Mouse (Mus musculus) adrenal gland, adult 8-10 months (tissue): ENCODE measurements around the gene Igsf21. TPM values are rescaled to one million over a fixed set of nuclear protein-coding genes. Genes with fewer than 3 reads are reported as not detected.

Source experiments
- DNase-seq: peaks from one replicate; pipeline ENCODE4 v3.0.0; 2022
- total RNA-seq, 4 experiments: library from RNA; stranded (reverse); gene quantifications; 2 replicates each; pipeline ENCODE4 v1.2.4; 2022

Gene Igsf21
- total RNA-seq, 4 experiments from 2014 or later: 0.46 to 1.7 (median 1.2) TPM

- no peak for DNase-seq
Observed at GRCm38 (mm10) chr4:140192276-140193002, 54.1 kb downstream of the Igsf21 start.

GRCm38 (mm10) chr4:140189601-140190000, 57.0 kb downstream of the Igsf21 start:
- DNase-seq: no peak

GRCm38 (mm10) chr4:140188626-140189025, 58.0 kb downstream of the Igsf21 start:
- DNase-seq: no peak

- no peak for DNase-seq
Observed at GRCm38 (mm10) chr4:140187404-140188145, 59.0 kb downstream of the Igsf21 start.

DNA sequence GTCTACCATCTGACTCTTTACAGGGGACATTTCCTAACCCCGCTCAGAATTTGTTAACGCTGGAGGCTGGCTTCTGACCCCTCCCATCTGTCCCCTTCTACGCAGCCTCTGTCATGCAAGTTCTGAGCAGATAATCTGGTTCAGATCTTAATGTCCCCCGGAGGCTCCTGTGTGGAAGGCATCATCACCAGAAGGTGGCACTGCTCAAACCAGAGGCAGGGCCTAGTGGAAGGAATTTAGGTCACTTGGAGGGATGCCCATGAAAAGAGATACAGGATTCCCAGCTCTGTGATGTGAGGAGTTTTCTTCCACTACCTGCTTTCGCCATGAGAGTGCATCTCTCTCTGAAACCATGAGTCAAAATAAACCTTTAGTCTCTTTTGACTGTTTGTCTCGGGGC, 67.0 kb downstream of the Igsf21 start:
- no peak for DNase-seq

DNA sequence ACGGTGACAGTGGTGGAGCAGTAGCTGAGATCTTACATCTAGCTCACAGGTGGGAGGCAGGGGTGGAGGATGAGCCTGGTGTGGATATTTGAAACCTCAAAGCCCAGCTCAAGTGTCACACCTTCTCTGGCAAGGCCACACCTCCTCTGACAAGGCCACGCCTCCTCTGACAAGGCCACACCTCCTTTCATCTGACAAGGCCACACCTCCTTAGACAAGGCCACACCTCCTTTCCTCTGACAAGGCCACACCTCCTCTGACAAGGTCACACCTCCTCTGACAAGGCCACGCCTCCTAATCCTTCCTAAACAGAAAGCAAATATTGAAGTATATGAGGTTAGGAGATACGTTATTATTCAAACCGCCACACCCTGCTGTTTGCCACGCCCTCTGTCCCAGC, 69.5 kb downstream of the Igsf21 start:
- no peak for DNase-seq

GRCm38 (mm10) chr4:140173746-140174399, 72.7 kb downstream of the Igsf21 start:
- no peak for DNase-seq

- DNase-seq: no peak
Observed at GRCm38 (mm10) chr4:140173084-140173483, 73.5 kb downstream of the Igsf21 start.

DNA sequence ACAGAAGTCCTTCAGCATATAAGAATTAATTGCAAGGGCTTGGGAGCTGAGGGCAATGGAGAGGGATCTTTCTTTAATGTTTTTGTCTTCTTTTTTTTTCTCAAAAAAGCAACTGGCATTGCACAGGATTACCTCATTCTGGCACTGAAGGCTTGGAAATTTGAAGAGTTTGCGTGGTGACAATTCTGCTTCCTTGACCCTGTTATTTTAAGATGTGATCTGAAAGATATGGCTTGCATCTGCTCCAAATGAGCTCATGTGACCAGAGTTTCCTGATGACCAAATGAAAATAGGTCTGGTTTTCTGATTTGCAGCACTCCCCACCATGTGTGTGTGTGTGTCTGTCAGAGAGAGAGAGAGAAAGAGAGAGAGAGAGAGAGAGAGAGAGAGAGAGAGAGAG, 74.7 kb downstream of the Igsf21 start:
- no peak for DNase-seq

GRCm38 (mm10) chr4:140171189-140171588, 75.4 kb downstream of the Igsf21 start:
- DNase-seq: no peak

DNA sequence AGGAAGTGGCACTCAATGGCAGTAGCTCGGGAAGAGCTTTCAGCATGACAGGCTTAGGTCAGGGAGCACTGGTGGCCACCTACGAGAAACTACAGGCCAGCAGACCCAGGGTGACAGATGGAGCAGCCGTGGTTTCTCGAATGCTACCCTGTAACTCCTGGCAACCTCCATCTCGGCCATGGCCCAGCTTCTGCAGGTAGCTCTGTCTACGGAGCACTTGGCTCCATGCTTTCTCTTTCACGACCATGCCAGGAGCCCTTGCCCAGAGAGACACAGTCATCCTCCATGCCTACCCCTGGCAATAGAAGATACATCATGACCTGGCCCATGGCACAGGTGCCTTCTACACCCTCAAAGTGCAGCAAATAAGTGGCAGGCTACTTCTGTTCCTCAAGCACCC, 80.7 kb downstream of the Igsf21 start:
- no peak for DNase-seq

- DNase-seq: no peak
Observed at GRCm38 (mm10) chr4:140164662-140165061, 81.9 kb downstream of the Igsf21 start.

DNA sequence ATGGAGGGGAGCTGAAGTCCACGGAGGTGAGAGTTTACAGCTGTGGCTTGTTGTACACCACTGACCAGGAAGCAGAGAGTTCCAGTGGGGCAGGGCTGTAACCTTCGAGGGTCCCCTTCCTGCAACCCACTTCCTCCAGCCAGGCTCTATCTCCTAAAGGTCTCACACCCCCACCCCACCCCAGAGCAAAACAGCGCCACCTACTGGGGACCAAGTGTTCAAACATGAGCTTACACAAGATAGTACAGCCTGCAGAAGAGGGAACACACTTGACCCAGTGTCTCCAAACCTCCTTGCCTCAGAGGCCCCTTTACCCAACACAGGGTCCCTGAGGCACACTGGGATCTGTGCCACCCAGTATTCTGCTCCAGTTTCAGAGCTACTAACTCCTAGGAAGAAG, 87.0 kb downstream of the Igsf21 start:
- no peak for DNase-seq

GRCm38 (mm10) chr4:140154899-140155463, 91.6 kb downstream of the Igsf21 start:
- DNase-seq: no peak

GRCm38 (mm10) chr4:140154484-140154883, 92.1 kb downstream of the Igsf21 start:
- DNase-seq: no peak

DNA sequence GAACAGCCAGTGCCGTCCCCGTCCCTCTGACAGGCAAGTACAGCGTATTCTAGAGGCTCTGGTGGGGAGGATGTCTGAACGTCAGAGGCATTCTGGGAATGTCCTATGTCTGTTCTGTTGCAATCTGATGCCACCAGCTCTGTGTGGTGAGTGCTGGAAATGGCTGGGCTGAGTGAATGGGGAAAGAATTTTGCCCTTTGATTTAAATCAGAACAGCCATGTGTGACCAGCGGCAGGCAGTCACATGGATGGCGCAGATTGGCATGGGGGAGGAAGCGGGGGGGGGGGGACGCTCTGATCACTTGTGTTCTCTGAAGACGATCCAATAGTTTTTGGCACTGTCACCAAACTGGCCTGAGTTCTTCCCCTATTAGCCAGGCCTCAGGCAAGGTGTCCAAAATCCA, 92.9 kb downstream of the Igsf21 start:
- DNase-seq: no peak

- DNase-seq: no peak
Observed at GRCm38 (mm10) chr4:140153101-140153500, 93.5 kb downstream of the Igsf21 start.

GRCm38 (mm10) chr4:140149706-140150105, 96.9 kb downstream of the Igsf21 start:
- DNase-seq: no peak

DNA sequence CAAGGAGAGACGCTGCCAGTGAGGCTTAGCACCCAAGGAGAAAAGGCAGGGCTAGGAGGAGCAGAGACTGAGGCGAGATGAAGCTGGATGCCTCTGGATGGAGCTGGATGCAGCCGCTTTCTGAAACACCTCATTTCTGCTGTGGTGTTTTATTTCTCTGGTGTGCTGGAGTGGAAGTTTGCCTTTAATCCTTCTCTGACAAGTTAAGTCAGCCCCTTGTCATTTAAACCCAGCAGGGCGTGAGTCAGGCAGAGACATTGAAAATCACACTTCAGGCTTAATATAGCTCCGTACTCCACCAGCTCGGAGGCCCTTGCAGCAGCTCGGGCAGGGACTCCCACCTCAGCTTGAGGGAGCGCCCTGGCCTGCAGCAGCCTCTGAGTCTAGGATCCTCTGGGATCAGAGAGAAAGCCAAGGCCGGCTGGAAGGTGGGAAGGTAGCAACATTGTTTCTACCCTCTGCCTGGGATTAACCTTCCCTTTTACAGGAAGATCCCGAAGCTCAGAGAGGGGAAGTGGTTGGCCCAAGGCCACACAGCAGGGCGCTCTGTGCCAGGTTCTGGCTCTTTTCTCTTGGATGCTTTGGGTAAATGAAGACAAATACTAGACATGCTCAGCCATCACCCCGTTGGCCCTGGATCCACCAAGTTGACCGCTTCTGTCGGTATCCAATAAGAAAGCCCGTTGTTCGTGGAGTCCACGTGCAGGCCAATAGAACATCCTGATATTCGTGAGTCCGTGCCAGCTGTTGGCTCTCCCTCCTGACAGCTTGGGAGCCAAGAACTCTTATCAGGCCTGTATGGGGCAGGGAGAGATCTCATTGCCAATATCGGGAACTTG, 98.5 kb downstream of the Igsf21 start:
- DNase-seq: no peak

- no peak for DNase-seq
Observed at GRCm38 (mm10) chr4:140147079-140147840, 99.3 kb downstream of the Igsf21 start.

DNA sequence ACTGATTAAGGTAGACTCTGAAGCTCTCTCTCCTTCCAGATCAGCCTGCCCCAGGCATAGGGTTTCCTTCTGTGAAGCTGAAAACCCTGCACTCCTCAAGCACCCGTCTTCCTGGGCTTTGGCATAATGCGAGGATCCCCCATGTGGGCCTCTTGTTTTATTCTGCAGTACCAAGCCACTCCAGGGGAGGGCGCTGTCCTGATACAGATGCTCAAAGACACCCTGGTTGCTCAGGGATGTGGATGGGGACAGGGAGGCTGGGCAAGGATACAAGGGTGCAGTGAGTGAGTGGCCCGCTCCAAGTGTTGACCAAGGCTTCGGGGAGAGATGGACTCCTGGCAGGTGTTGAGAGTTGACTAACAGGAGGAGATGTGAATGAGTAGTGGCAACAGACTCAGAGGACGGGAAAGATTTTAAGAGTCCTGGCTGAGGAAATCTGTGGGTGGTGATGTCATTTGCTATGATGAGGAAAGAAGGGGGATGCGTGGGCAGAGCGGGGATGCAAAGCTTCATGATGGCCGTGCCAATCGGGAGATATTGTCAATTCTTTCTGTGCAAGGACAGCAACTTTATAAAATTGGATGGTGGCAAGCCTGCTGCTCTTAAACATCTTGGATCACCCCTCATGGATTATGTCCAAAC, 102.6 kb downstream of the Igsf21 start:
- no peak for DNase-seq
